Mouse (Mus musculus) spleen, adult 2 months (tissue): ENCODE measurements around the gene Hbs1l. TPM values are rescaled to one million over a fixed set of nuclear protein-coding genes. Genes with fewer than 3 reads are reported as not detected.

Experiments used
- DNase-seq, 2 experiments: peaks; one replicate each; pipeline versions ENCODE4 v3.0.0 to v3.0.0-alpha.2; 2012 to 2021; ENCODE audit warnings: low spot score in 2 of 2, low read depth in 1 of 2
- H3K27ac ChIP-seq: fragments of 200-500 bp; 2 replicates; pipeline ENCODE4 v1.5.1; 2012; ENCODE audit warnings: low read length, inconsistent platforms; ENCODE audit not compliant: insufficient read depth
- H3K27me3 ChIP-seq: fragments of 200-500 bp; 2 replicates; pipeline ENCODE4 v1.6.1; 2012; ENCODE audit warnings: mild to moderate bottlenecking, moderate library complexity, low read length, inconsistent platforms; ENCODE audit not compliant: control insufficient read depth, insufficient read depth
- H3K36me3 ChIP-seq: fragments of 200-500 bp; 2 replicates; pipeline ENCODE4 v1.6.1; 2012; ENCODE audit warnings: mild to moderate bottlenecking, low read length, inconsistent platforms; ENCODE audit not compliant: control insufficient read depth, insufficient read depth
- H3K4me1 ChIP-seq: fragments of 200-500 bp; 2 replicates; pipeline ENCODE4 v1.6.1; 2011; ENCODE audit warnings: inconsistent platforms; ENCODE audit not compliant: control insufficient read depth, insufficient read depth, insufficient read length
- H3K4me3 ChIP-seq: fragments of 200-500 bp; 2 replicates; pipeline ENCODE4 v1.5.1; 2011; ENCODE audit warnings: mild to moderate bottlenecking, inconsistent platforms; ENCODE audit not compliant: insufficient read depth, insufficient read length; ENCODE audit errors: extremely low read depth
- CTCF ChIP-seq: fragments of 200-500 bp; IDR thresholded peaks from 2 replicates; pipeline ENCODE4 v1.5.1; 2011; ENCODE audit warnings: mild to moderate bottlenecking, inconsistent platforms; ENCODE audit not compliant: insufficient read depth, insufficient read length, insufficient replicate concordance; ENCODE audit errors: extremely low read depth
- POLR2A ChIP-seq: fragments of 200-500 bp; IDR thresholded peaks from 2 replicates; pipeline ENCODE4 v1.6.1; 2011; ENCODE audit warnings: low read depth, low read length, inconsistent platforms
- WGBS: fragments of 180-500 bp; shearing (Covaris S2); methylation state at CpG from one replicate; pipeline ENCODE4 v1.1.7; 2018; 5-methylcytosine and 5-hydroxymethylcytosine counted together
- polyA plus RNA-seq: library from polyadenylated mRNA; depleted of rRNA; stranded (reverse); fragments of >200 nt; gene quantifications from 2 replicates; pipeline ENCODE4 v1.2.3, GENCODE M21; 2012

The Hbs1l gene
- polyA plus RNA-seq, 1 experiment: 9.3 TPM

GRCm38 (mm10) chr10:21304672-21305632, 9.2 kb downstream of the Hbs1l start:
- peaks cover 22% of the 10 kb centered on the region for H3K36me3 ChIP-seq
- WGBS: 93% methylated on average over 11 of the region's 11 CpGs

GRCm38 (mm10) chr10:21313732-21314131, 18.0 kb downstream of the Hbs1l start:
- TF ChIP-seq POLR2A: no peak
- TF ChIP-seq CTCF: no peak
- Histone ChIP-seq H3K4me1 (peaks cover 7% of the 10 kb centered on the region; the same call in 1 of the 2 replicates), H3K4me3 (no peak overlapping the region), H3K36me3 (no peaks in the 10 kb centered on the region; the same call in 1 of the 2 replicates), H3K27ac (no peak overlapping the region), H3K27me3 (no peaks in the 10 kb centered on the region)
- 52% methylated on average over 4 of the region's 4 CpGs for WGBS
- no peak for DNase-seq

More at GRCm38 (mm10) chr10:21304672-21305632, 9.2 kb downstream of the Hbs1l start:
- no peak overlapping the region for H3K27ac ChIP-seq
- DNase-seq: no peak
- H3K4me3 ChIP-seq: no peak overlapping the region
- no peaks in the 10 kb centered on the region for H3K27me3 ChIP-seq
- no peak for TF ChIP-seq CTCF
- no peaks in the 10 kb centered on the region for H3K4me1 ChIP-seq

GRCm38 (mm10) chr10:21316123-21316522, 20.3 kb downstream of the Hbs1l start:
- H3K36me3 ChIP-seq: peaks cover 1% of the 10 kb centered on the region; the same call in 1 of the 2 replicates

GRCm38 (mm10) chr10:21318250-21318649, 22.5 kb downstream of the Hbs1l start:
- DNase-seq: no peak
- WGBS: 91% methylated on average over 4 of the region's 4 CpGs
- peaks cover 1% of the 10 kb centered on the region; the same call in 1 of the 2 replicates for H3K36me3 ChIP-seq
- H3K4me1 ChIP-seq: peaks cover 7% of the 10 kb centered on the region; the same call in 1 of the 2 replicates
- no peak overlapping the region for H3K27ac ChIP-seq
- H3K27me3 ChIP-seq: no peaks in the 10 kb centered on the region
- TF ChIP-seq CTCF (no peak), POLR2A (no peak)
- H3K4me3 ChIP-seq: no peak overlapping the region

More at GRCm38 (mm10) chr10:21316123-21316522, 20.3 kb downstream of the Hbs1l start:
- peaks cover 7% of the 10 kb centered on the region; the same call in 1 of the 2 replicates for H3K4me1 ChIP-seq
- no peaks in the 10 kb centered on the region for H3K27me3 ChIP-seq
- no peak for DNase-seq
- no peak overlapping the region for H3K27ac ChIP-seq
- H3K4me3 ChIP-seq: no peak overlapping the region
- WGBS: 96% methylated on average over 1 of the region's 1 CpGs
- TF ChIP-seq POLR2A: no peak
- TF ChIP-seq CTCF: no peak

GRCm38 (mm10) chr10:21318996-21319395, 23.2 kb downstream of the Hbs1l start:
- H3K27me3 ChIP-seq: no peaks in the 10 kb centered on the region
- no peak for DNase-seq
- peaks cover 2% of the 10 kb centered on the region; the same call in 1 of the 2 replicates for H3K36me3 ChIP-seq
- WGBS: 61% methylated on average over 1 of the region's 1 CpGs
- H3K27ac ChIP-seq: no peak overlapping the region
- TF ChIP-seq CTCF: no peak
- no peak for TF ChIP-seq POLR2A
- H3K4me3 ChIP-seq: no peak overlapping the region
- H3K4me1 ChIP-seq: peaks cover 3% of the 10 kb centered on the region; the same call in 1 of the 2 replicates

GRCm38 (mm10) chr10:21320601-21321000, 24.8 kb downstream of the Hbs1l start:
- 87% methylated on average over 6 of the region's 6 CpGs for WGBS
- no peak for DNase-seq
- Histone ChIP-seq H3K36me3 (peaks cover 3% of the 10 kb centered on the region; the same call in 1 of the 2 replicates), H3K4me1 (peaks cover 2% of the 10 kb centered on the region; the same call in 1 of the 2 replicates), H3K27ac (no peak overlapping the region), H3K27me3 (no peaks in the 10 kb centered on the region), H3K4me3 (no peak overlapping the region)
- no peak for TF ChIP-seq POLR2A
- TF ChIP-seq CTCF: no peak
